Mouse (Mus musculus): ENCODE results near the gene Lrrc1. TPM values are rescaled to one million over a fixed set of nuclear protein-coding genes. Genes with fewer than 3 reads are reported as not detected.

Lrrc1 gene
- polyA plus RNA-seq, 1 experiment = 4.4 TPM

DNA sequence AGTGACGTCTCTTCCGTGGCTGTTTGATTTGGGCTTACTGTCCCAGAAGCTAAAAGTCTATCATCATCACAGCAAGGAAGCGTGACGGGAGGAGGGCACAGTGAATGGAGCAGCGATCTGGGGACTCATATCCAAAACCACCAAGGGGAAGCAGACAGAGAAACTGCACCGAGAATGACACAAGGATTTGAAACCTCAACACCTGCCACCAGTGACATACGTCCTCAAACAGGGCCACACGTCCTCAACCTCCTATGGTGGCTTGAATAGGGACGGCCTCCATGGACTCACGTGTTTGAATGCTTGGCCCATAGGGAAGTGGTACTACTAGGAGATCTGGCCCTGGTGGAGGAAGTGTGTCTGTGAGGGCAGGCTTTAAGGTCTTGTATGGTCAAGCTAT is 153.4 kb downstream of the Lrrc1 start:
- no peaks in the 10 kb centered on the region for H3K79me3 ChIP-seq (ENCODE audit: low read depth)
- no peak overlapping the region for H3K4me3 ChIP-seq (ENCODE audit: insufficient read depth, poor library complexity, severe bottlenecking)
- H3K27me3 ChIP-seq (ENCODE audit: control insufficient read depth, insufficient read depth, insufficient read length) = no peaks in the 10 kb centered on the region
- no peaks in the 10 kb centered on the region for H3K79me2 ChIP-seq (ENCODE audit: control insufficient read depth, insufficient read depth)
- TF ChIP-seq MYOD1 (IDR thresholded peaks at IDR 0.05; ENCODE audit: control insufficient read depth, insufficient read length, low read depth) = no peak
- no peak for TF ChIP-seq USF1 (IDR thresholded peaks at IDR 0.05; ENCODE audit: low read depth)
- TF ChIP-seq CEBPB (IDR thresholded peaks at IDR 0.05; ENCODE audit: low read depth) = no peak
- TF ChIP-seq FOSL1 (IDR thresholded peaks at IDR 0.05; ENCODE audit: insufficient read depth, low read length, poor library complexity, severe bottlenecking) = no peak
- TF ChIP-seq CTCF (IDR thresholded peaks at IDR 0.05; ENCODE audit: control insufficient read depth, insufficient read depth, insufficient read length) = no peak
- H3ac ChIP-seq (ENCODE audit: control insufficient read depth, insufficient read length, low read depth) = no peak overlapping the region
- H3K36me3 ChIP-seq (ENCODE audit: control insufficient read depth, insufficient read depth) = no peaks in the 10 kb centered on the region

DNA sequence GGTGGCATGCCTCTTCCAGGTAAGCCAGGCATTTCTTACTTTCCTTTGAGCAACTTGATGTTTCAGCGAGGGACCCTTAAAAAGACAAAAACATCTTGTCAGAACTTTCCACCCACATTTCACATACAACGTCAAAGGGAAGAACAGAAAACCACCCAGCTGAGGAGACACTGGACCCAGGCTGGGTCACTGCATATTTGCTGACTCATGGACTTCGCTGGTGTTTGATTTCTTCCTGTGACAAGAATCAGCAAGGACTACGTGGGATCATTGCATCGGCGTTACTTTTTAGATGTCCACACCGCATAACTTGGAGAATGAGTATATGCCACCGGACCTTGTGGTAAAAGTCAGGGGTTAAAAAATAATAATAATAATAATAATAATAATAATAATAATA is 155.7 kb downstream of the Lrrc1 start:
- TF ChIP-seq CTCF (IDR thresholded peaks at IDR 0.05; ENCODE audit: control insufficient read depth, insufficient read depth, insufficient read length) (no peak), MYOD1 (IDR thresholded peaks at IDR 0.05; ENCODE audit: control insufficient read depth, insufficient read length, low read depth) (no peak)
- no peaks in the 10 kb centered on the region for H3K27me3 ChIP-seq (ENCODE audit: control insufficient read depth, insufficient read depth, insufficient read length)
- no peak overlapping the region for H3ac ChIP-seq (ENCODE audit: control insufficient read depth, insufficient read length, low read depth)
- no peaks in the 10 kb centered on the region for H3K79me3 ChIP-seq (ENCODE audit: low read depth)
- H3K36me3 ChIP-seq (ENCODE audit: control insufficient read depth, insufficient read depth) = no peaks in the 10 kb centered on the region
- no peaks in the 10 kb centered on the region for H3K79me2 ChIP-seq (ENCODE audit: control insufficient read depth, insufficient read depth)
- no peak overlapping the region for H3K4me3 ChIP-seq (ENCODE audit: insufficient read depth, poor library complexity, severe bottlenecking)

DNA sequence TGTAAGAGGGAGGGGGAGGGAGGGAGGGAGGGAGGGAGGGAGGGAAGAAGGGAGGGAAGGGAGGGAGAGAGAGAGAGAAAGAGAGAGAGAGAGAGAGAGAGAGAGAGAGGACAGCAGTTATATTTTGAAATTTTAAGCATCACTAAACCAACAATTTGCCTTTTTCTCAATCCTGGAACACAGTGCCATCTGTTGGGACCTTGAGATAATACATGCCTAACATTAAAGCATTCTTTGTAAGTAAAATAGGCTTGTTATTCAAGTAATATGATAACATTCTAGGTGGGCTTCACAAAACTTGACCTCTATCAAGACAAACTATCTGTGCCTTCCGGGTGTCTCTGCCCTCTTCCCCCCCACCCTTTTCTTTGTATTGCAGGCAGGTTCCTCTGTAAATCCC is 157.9 kb downstream of the Lrrc1 start:
- no peak for TF ChIP-seq FOSL1 (IDR thresholded peaks at IDR 0.05; ENCODE audit: insufficient read depth, low read length, poor library complexity, severe bottlenecking)
- TF ChIP-seq MYOG (IDR thresholded peaks at IDR 0.05; ENCODE audit: control insufficient read depth, extremely low read depth, insufficient read length) = no peak
- no peak for TF ChIP-seq MYOD1 (IDR thresholded peaks at IDR 0.05; ENCODE audit: control insufficient read depth, insufficient read length, low read depth)
- no peak for TF ChIP-seq USF1 (IDR thresholded peaks at IDR 0.05; ENCODE audit: low read depth)
- no peak for TF ChIP-seq CTCF (IDR thresholded peaks at IDR 0.05; ENCODE audit: control insufficient read depth, insufficient read depth, insufficient read length)
- no peak for TF ChIP-seq CEBPB (IDR thresholded peaks at IDR 0.05; ENCODE audit: low read depth)
- no peak for TF ChIP-seq MAX (IDR thresholded peaks at IDR 0.05)

DNA sequence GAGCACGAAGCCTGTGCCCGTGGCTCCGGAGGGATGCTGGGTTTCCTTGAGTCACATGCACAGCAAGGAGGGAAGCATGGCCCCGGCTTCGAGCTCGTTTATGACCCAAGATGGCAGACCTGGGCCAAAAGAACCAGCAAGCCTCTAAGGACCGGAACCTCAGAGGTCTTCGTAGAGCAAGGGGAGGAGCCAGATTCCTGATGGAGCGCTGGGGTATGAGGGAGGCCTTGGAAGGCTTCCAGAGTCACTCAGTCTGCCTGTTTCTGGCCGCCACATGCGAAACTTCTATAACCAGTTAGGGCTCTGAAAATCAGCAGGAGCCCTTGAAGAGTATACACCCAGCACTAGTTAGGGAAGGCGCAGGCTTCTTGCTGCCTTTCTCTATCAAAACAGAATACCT is 159.1 kb downstream of the Lrrc1 start:
- no peaks in the 10 kb centered on the region for H3K79me2 ChIP-seq (ENCODE audit: control insufficient read depth, insufficient read depth)
- no peak for TF ChIP-seq MYOD1 (IDR thresholded peaks at IDR 0.05; ENCODE audit: control insufficient read depth, insufficient read length, low read depth)
- TF ChIP-seq CEBPB (IDR thresholded peaks at IDR 0.05; ENCODE audit: low read depth) = no peak
- TF ChIP-seq FOSL1 (IDR thresholded peaks at IDR 0.05; ENCODE audit: insufficient read depth, low read length, poor library complexity, severe bottlenecking) = no peak
- TF ChIP-seq CTCF (IDR thresholded peaks at IDR 0.05; ENCODE audit: control insufficient read depth, insufficient read depth, insufficient read length) = no peak
- TF ChIP-seq MAX (IDR thresholded peaks at IDR 0.05) = no peak
- no peak for TF ChIP-seq USF1 (IDR thresholded peaks at IDR 0.05; ENCODE audit: low read depth)
- no peak for TF ChIP-seq MYOG (IDR thresholded peaks at IDR 0.05; ENCODE audit: control insufficient read depth, extremely low read depth, insufficient read length)
- no peak overlapping the region for H3ac ChIP-seq (ENCODE audit: control insufficient read depth, insufficient read length, low read depth)
- H3K27me3 ChIP-seq (ENCODE audit: control insufficient read depth, insufficient read depth, insufficient read length) = no peaks in the 10 kb centered on the region
- H3K4me3 ChIP-seq (ENCODE audit: insufficient read depth, poor library complexity, severe bottlenecking) = no peak overlapping the region
- no peaks in the 10 kb centered on the region for H3K36me3 ChIP-seq (ENCODE audit: control insufficient read depth, insufficient read depth)
- no peaks in the 10 kb centered on the region for H3K79me3 ChIP-seq (ENCODE audit: low read depth)

More for the DNA sequence above, 157.9 kb downstream of the Lrrc1 start:
- H3K36me3 ChIP-seq (ENCODE audit: control insufficient read depth, insufficient read depth) = no peaks in the 10 kb centered on the region
- no peaks in the 10 kb centered on the region for H3K79me3 ChIP-seq (ENCODE audit: low read depth)
- H3K79me2 ChIP-seq (ENCODE audit: control insufficient read depth, insufficient read depth) = no peaks in the 10 kb centered on the region
- H3K27me3 ChIP-seq (ENCODE audit: control insufficient read depth, insufficient read depth, insufficient read length) = no peaks in the 10 kb centered on the region
- H3K4me3 ChIP-seq (ENCODE audit: insufficient read depth, poor library complexity, severe bottlenecking) = no peak overlapping the region
- no peak overlapping the region for H3ac ChIP-seq (ENCODE audit: control insufficient read depth, insufficient read length, low read depth)

DNA sequence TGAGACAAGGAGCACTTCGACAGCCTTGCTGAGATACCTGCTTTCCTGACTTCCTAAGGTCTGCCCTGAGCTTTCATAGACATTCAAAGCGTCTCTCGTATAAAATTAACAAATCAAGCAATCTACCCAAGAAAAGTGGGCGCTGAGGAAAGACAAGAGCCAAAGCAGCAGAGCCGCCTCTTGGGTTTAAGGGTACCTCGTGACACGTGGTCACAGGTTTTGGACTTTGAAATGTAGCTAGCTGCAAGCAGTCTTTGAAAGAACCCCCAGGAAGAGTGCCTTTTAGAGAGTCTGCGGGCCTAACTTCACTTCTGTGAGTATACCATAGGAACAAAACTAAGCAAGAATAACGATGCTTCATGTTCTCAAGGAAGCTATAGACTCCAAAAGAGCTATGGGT is 160.0 kb downstream of the Lrrc1 start:
- Histone ChIP-seq H3K79me3 (ENCODE audit: low read depth) (no peaks in the 10 kb centered on the region), H3K4me3 (ENCODE audit: insufficient read depth, poor library complexity, severe bottlenecking) (no peak overlapping the region), H3K27me3 (ENCODE audit: control insufficient read depth, insufficient read depth, insufficient read length) (no peaks in the 10 kb centered on the region), H3K79me2 (ENCODE audit: control insufficient read depth, insufficient read depth) (no peaks in the 10 kb centered on the region), H3K36me3 (ENCODE audit: control insufficient read depth, insufficient read depth) (no peaks in the 10 kb centered on the region), H3ac (ENCODE audit: control insufficient read depth, insufficient read length, low read depth) (no peak overlapping the region)
- TF ChIP-seq CTCF (IDR thresholded peaks at IDR 0.05; ENCODE audit: control insufficient read depth, insufficient read depth, insufficient read length) (no peak), CEBPB (IDR thresholded peaks at IDR 0.05; ENCODE audit: low read depth) (no peak), FOSL1 (IDR thresholded peaks at IDR 0.05; ENCODE audit: insufficient read depth, low read length, poor library complexity, severe bottlenecking) (no peak), MYOD1 (IDR thresholded peaks at IDR 0.05; ENCODE audit: control insufficient read depth, insufficient read length, low read depth) (no peak), USF1 (IDR thresholded peaks at IDR 0.05; ENCODE audit: low read depth) (no peak), MYOG (IDR thresholded peaks at IDR 0.05; ENCODE audit: control insufficient read depth, extremely low read depth, insufficient read length) (no peak), MAX (IDR thresholded peaks at IDR 0.05) (no peak)

DNA sequence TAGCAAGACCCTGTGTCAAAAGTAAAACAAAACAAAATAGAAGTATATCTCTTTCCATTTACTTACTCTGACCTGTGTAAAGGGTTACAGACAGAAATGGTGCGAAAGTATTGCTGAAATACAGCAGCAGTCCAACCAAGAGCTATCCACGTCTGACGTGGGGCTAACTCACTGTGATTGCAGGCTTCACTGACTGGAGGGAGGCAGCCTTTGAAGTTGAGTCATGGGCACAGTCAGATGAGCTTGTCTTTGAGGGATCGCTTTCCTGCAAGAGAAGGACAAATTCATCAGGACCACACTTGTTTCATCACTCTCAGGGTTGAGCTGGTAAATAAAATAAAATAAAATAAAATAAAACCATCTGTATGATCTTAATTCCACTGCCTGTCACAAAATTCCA is 160.7 kb downstream of the Lrrc1 start:
- H3K36me3 ChIP-seq (ENCODE audit: control insufficient read depth, insufficient read depth) = no peaks in the 10 kb centered on the region
- no peak overlapping the region for H3K4me3 ChIP-seq (ENCODE audit: insufficient read depth, poor library complexity, severe bottlenecking)
- H3ac ChIP-seq (ENCODE audit: control insufficient read depth, insufficient read length, low read depth) = no peak overlapping the region
- no peak for TF ChIP-seq CTCF (IDR thresholded peaks at IDR 0.05; ENCODE audit: control insufficient read depth, insufficient read depth, insufficient read length)
- no peak for TF ChIP-seq FOSL1 (IDR thresholded peaks at IDR 0.05; ENCODE audit: insufficient read depth, low read length, poor library complexity, severe bottlenecking)
- H3K79me3 ChIP-seq (ENCODE audit: low read depth) = no peaks in the 10 kb centered on the region
- no peaks in the 10 kb centered on the region for H3K79me2 ChIP-seq (ENCODE audit: control insufficient read depth, insufficient read depth)
- no peaks in the 10 kb centered on the region for H3K27me3 ChIP-seq (ENCODE audit: control insufficient read depth, insufficient read depth, insufficient read length)
